Mouse (Mus musculus) ES-E14 (cell line): Measurements from ENCODE around the gene Gm20683.

Source experiments
- CHD2 ChIP-seq: IDR thresholded peaks from 2 replicates; pipeline ENCODE4 v1.6.1; 2014; ENCODE audit warnings: mild to moderate bottlenecking, low read depth, low read length, inconsistent platforms
- HCFC1 ChIP-seq: IDR thresholded peaks from 2 replicates; pipeline ENCODE4 v1.6.1; 2012; ENCODE audit warnings: low read length, inconsistent platforms, borderline replicate concordance; ENCODE audit not compliant: insufficient read depth
- MAFK ChIP-seq: IDR thresholded peaks from 2 replicates; pipeline ENCODE4 v1.6.1; 2014; ENCODE audit warnings: mild to moderate bottlenecking, low read depth, low read length, inconsistent platforms; ENCODE audit not compliant: insufficient read depth
- ZNF384 ChIP-seq: IDR thresholded peaks from 2 replicates; pipeline ENCODE4 v1.6.1; 2012; ENCODE audit warnings: low read depth, low read length, inconsistent platforms

- no peak for TF ChIP-seq HCFC1
- TF ChIP-seq ZNF384, result no peak
- TF ChIP-seq CHD2, result no peak
- no peak for TF ChIP-seq MAFK
Measured at GRCm38 (mm10) chr17:25886806-25887205, 45.2 kb upstream of the Gm20683 start.
